Mouse (Mus musculus): Measurements from ENCODE around the gene Hist1h3d. TPM values are rescaled to one million over a fixed set of nuclear protein-coding genes. Genes with fewer than 3 reads are reported as not detected.
"Not testable (repeated sequence)": the region's sequence is repeated elsewhere in the genome, so short reads cannot be mapped to it uniquely, and the experiment has no call there.

Hist1h3d gene
- total RNA-seq, 2 experiments from 2014 or later = 118 to 131 TPM

DNA sequence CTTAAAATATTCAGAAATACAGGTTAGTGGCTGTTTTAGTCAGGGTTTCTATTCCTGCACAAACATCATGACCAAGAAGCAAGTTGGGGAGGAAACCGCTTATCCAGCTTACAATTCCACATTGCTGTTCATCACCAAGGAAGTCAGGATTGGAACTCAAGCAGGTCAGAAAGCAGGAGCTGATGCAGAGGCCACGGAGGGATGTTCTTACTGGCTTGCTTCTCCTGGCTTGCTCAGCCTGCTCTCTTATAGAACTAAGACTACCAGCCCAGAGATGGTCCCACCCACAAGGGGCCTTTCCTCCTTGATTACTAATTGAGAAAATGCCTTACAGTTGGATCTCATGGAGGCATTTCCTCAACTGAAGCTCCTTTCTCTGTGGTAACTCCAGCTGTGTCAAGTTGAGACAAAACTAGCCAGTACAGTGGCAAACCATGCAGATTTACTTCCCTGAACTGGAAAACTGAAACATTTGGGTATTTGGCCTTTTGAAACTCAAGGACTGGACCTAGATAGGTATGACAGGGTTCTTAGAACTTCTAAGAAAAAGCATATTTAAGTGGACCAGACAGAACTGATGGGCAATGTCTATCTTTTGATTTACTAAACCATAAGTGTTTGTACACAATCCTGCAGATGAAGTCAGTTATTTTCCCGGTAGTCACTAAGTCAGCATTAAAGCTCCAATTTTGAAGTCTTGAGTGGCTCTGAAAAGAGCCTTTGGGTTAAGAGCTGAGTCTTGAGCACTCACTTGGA is 33.2 kb upstream of the Hist1h3d start:
- ATAC-seq (replicated peaks; ENCODE audit: poor library complexity) = not testable (repeated sequence)

DNA sequence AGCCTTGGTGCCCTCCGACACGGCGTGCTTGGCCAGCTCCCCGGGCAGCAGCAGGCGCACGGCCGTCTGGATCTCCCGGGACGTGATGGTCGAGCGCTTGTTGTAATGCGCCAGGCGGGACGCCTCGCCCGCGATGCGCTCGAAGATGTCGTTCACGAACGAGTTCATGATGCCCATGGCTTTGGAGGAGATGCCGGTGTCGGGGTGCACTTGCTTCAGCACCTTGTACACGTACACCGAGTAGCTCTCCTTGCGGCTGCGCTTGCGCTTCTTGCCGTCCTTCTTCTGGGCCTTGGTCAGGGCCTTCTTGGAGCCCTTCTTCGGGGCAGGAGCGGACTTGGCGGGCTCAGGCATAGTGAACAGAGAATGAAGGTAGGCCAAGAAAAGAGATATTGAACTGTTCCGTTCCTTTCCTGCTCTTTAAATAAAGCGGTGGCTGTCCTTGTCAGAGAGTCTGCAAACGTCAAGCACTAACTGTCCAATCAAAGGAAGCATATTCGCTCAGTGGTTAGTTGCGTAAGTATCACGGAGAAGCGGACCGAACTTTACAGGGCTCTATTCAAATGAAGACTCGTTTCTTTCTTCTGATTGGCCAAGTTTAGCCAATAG is 32.5 kb upstream of the Hist1h3d start, which contains the start of gene Hist1h2bh:
Hist1h2bh (minus strand) TSS at position 394 of the 609 bp plus-strand sequence.
- peak; percentile 86 for ATAC-seq (replicated peaks; ENCODE audit: poor library complexity)

DNA sequence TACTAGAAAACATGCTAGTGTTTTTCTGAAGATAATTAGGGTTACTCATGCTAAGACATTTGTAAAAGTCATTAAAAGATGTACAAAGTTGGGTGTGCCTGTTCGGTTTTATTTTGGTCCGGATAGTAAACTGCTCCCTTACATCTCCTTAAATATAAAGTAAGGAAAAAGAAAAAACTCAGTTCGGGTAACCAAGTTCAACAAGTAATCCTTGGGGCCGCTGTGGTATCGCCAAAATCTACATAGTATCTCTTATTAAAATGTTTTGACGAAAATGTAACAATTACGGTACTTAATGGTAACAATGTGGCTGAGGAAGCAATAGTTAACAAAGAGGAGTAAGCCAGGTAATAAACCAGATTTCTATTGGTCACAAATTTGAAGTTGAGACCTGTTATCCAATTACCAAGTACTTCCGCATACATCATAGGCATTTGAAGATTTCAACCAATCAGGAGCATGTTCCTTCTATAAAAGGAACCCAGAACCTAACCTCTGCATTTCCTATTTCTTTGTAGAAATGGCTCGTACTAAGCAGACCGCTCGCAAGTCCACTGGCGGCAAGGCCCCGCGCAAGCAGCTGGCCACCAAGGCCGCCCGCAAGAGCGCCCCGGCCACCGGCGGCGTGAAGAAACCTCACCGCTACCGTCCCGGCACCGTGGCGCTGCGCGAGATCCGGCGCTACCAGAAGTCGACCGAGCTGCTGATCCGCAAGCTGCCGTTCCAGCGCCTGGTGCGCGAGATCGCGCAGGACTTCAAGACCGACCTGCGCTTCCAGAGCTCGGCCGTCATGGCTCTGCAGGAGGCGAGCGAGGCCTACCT is 31.4 kb upstream of the Hist1h3d start, which contains the start of gene Hist1h3f:
Hist1h3f (plus strand) TSS at position 88 of the 822 bp plus-strand sequence.
- peak; percentile 71 for ATAC-seq (replicated peaks; ENCODE audit: poor library complexity)

DNA sequence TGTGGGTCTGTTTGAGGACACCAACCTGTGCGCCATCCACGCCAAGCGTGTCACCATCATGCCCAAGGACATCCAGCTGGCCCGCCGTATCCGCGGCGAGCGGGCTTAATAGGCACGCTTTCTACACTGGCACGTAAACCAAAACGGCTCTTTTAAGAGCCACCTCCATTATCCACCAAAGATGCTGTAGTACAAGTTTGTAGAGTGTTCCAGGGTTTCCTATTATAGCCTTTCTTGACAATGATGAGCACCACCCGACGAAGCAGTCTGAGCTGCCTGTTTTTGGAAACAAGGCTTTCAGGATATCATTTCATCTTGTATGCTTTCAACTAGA is 30.8 kb upstream of the Hist1h3d start:
- ATAC-seq (replicated peaks; ENCODE audit: poor library complexity) = peak; percentile 27

DNA sequence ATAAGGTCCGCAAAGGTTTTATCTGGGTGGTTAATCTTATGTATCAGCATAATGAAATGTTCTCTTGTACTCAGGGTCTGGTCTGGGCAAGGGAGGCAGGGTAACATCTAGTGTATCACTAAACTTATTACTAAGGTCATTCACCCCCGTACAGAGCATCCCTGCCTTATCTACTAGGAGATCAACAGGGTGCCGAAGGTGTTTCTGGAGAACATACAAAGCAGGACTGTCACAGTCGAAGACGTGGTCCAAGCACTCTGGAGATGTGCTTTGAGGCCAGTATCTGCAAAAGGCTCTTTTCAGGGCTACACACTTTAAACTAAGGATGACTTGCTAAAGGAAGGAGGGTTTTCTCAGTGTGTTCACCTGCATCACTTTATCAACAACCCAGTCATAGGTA is 28.9 kb upstream of the Hist1h3d start:
- no peak for ATAC-seq (replicated peaks; ENCODE audit: poor library complexity)

DNA sequence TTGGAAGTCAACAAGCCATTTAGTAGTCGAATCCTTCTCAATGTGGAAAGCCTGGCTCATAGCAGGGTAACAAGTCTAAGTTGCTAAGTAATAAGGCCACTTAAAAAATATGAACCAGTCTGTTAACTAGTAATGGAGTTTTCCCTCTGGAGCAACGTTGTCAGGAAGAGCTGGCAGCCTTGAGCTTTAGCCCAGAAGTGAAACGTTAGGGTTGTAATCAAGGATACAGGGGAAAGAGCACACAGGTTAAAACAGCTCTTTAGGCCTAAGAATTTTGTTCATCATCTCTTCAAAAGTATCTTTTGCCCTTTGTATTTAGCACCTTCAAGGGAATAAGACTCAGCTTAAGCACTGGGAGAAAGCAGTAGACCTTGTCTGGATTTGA is 24.8 kb upstream of the Hist1h3d start:
- ATAC-seq (replicated peaks; ENCODE audit: poor library complexity) = no peak

DNA sequence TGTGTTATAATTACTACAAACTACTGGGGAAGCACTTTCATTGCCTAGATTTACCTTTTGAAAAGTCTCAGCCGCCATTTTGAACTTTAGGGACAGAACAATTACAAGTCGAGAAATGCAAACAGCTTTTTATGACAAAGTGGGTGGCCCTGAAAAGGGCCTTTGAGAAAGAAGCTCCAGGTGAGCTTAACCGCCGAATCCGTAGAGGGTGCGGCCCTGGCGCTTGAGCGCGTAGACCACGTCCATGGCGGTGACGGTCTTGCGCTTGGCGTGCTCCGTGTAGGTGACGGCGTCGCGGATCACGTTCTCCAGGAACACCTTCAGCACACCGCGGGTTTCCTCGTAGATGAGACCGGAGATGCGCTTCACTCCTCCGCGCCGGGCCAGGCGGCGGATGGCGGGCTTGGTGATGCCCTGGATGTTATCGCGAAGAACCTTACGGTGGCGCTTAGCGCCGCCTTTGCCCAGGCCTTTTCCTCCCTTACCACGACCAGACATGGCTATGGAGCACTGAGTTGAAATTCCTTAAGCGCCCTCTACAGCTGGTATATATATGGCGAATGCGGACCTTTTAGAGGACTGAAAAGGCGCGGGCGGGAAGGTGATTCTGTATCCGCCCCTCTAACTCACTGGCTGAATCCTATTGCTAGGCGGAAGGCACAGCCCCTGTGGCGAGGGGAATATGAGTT is 24.3 kb upstream of the Hist1h3d start, which contains the start of gene Hist1h4f:
Hist1h4f (minus strand) TSS at position 503 of the 689 bp plus-strand sequence.
- peak; percentile 56 for ATAC-seq (replicated peaks; ENCODE audit: poor library complexity)

DNA sequence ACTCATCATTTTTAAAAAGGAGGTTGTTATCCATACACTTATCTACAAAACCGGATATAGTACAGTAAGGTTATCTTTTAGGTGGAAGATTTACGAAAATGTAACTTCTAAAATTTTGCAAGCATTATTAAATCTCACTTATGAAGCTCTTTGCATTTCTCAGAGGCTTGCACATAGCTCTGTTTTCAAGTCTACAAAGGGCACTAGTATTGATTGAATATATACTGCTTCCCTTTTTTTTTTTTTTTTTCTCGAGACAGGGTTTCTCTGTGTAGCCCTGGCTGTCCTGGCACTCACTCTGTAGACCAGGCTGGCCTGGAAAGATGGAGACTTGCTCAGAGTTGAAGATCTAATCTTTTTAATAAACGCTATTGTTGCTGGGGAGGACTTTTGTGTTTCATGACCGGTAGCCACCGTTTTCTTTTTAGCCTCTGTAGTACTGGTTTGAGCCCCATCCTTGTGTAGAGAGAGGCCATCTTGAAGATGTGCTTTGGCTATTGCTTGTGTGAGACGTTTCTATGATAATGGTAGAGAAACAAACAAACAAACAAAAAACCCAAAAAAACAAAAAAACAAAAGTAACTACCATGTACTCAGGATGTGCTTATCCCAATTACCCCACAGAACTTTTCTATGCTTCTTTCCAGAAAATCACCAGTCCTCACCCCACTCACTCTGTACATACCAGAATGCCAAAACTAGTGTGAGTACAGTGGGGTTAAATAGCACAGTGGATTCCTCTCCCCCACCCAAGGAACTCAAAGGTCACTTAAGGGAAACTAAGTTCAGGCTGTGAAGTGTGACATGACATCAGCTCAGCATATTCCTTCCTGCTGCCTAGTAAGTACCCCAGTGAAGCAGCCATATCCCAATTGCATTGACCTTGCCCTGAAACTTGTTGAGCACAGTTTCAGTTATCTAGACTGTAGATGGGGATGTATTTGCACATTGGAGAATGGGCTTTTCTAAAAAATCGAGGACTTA is 23.3 kb upstream of the Hist1h3d start:
- ATAC-seq (replicated peaks; ENCODE audit: poor library complexity) = no peak

DNA sequence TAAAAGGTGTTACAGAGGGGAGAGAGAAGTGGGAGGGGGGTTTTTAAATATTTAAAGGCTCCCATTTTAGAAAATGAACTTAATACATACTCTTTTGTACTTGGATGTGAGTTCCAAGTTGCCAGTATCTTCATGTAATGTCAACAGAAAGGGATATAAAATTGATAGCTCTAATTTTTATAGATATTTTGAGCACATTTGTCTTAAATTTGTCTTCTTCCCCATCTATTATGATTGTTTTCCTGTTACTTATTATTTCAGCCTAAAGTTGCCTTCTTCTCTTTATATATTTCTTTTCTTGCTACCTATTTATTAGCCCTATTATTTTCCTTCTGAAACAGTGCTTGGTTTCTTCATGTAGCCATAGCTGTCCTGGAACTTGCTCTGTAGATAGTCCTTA is 22.6 kb upstream of the Hist1h3d start, which contains the start of gene Hist1h1d:
Hist1h1d (plus strand) TSS at position 301 of the 400 bp plus-strand sequence.
- ATAC-seq (replicated peaks; ENCODE audit: poor library complexity) = no peak

DNA sequence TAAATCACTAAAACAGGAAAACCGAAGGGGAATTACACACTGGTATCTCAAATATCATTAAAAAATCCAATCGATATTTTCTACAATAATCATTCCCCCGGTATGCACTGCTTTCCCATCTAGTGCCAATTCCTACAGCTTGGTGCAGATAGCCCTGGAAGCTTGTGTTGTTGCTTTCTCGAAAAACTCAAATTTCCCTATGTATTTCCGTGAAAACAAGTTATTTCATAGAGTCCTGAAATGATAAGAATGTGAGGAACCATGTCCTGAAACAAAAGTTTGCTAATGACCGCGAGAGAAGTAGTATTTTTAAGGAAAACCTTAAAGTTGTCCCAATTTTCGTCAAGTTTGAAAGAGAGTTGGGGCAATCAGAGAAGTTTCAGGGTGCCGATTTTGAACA is 21.2 kb upstream of the Hist1h3d start:
- ATAC-seq (replicated peaks; ENCODE audit: poor library complexity) = no peak

DNA sequence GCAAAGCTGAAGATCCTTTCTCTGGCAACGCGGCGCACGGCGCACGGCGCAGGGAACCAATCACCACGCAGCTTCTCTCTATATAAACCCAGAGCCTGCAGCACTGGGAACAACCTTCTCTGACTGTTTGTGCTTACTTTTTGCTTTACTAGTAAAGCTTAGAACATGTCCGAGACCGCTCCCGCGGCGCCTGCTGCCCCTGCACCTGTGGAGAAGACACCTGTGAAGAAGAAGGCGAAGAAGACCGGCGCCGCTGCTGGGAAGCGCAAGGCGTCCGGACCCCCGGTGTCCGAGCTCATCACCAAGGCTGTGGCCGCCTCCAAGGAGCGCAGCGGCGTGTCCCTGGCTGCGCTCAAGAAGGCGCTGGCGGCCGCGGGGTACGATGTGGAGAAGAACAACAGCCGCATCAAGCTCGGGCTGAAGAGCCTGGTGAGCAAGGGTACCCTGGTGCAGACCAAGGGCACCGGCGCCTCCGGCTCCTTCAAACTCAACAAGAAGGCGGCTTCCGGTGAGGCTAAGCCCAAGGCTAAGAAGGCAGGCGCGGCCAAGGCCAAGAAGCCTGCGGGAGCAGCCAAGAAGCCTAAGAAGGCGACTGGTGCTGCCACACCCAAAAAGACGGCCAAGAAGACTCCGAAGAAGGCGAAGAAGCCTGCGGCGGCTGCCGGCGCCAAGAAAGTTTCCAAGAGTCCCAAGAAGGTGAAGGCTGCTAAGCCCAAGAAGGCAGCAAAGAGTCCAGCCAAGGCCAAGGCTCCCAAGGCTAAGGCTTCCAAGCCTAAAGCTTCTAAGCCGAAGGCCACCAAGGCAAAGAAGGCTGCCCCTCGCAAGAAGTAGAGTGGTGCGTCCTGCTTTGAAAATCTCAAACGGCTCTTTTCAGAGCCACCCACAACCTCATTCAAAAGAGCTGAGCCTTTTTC is 20.4 kb upstream of the Hist1h3d start:
- ATAC-seq (replicated peaks; ENCODE audit: poor library complexity) = peak; percentile 57

DNA sequence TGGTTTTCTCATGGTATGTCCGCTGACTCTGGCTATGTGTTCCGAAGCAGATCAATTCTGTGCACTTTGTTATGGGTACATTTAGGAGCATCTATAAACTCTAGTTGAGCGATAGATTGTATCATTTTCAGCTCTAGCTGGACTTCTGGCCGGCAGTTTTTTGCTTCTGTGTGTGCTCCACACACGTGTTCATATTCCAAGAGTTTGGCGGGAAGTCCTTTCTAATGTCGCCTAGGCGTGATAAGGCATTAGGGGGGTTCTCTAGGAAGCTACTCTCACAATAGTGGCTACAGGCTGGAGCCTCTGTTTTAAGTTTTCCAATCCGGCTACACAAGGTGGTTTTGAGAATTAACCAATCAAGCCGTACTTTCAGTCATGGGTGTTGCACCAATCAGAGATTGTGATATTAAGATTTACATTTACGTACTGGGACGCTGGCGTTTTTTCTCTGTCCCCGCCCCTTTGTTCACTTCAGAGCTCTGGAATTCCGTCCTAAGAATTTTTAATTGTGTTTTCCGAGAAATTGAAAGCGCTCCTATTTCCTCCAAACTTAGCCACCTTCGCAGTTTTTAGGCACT is 19.6 kb upstream of the Hist1h3d start:
- peak; percentile 47 for ATAC-seq (replicated peaks; ENCODE audit: poor library complexity)

DNA sequence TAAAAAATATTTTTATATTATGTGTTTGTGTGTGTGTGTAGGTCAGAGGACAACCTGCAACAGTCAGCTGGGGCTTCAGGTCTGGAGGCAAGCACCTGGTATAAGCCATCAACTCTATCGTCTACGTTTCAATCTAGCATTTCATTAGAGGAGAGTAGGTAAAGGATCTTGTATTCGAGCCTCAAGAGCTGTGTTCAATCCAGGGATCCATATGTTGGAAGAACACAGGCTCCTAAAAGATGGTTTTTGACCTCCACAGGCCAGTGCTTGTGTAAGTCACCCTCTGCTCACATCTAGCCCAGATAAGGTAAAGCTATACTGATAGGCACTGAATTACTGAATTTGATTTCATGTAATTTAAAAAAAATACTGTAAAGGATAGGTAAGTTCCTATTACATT is 18.7 kb upstream of the Hist1h3d start:
- no peak for ATAC-seq (replicated peaks; ENCODE audit: poor library complexity)

DNA sequence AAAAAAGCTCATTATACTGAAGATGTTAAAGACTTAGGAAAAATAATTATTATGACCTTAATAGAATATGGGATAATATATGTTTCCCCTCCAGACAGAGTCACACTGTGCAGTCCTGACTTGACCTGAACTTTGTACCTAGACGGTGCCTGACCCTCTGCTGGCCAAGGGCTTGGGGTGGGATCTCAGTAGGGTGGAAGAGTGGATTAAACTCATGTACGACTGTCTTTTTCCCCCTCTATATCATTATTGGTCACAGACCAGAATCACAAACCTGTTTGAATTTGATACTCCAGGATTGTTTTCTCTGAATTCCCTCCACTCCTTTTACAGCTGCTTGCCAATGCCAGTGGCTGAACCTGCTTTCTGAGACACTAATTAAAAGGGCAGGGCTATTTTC is 14.9 kb upstream of the Hist1h3d start:
- not testable (repeated sequence) for ATAC-seq (replicated peaks; ENCODE audit: poor library complexity)

DNA sequence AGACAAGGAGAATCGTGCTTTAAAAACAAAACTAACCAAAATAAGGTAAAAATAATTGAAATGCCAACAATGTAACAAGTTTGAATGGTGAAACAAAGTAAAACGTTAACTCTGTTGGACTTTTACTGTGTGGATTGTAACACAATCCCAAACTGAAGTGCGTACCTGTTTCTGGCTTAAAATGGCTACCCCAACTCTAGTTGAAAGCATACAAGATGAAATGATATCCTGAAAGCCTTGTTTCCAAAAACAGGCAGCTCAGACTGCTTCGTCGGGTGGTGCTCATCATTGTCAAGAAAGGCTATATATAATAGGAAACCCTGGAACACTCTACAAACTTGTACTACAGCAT is 14.1 kb upstream of the Hist1h3d start:
- not testable (repeated sequence) for ATAC-seq (replicated peaks; ENCODE audit: poor library complexity)

DNA sequence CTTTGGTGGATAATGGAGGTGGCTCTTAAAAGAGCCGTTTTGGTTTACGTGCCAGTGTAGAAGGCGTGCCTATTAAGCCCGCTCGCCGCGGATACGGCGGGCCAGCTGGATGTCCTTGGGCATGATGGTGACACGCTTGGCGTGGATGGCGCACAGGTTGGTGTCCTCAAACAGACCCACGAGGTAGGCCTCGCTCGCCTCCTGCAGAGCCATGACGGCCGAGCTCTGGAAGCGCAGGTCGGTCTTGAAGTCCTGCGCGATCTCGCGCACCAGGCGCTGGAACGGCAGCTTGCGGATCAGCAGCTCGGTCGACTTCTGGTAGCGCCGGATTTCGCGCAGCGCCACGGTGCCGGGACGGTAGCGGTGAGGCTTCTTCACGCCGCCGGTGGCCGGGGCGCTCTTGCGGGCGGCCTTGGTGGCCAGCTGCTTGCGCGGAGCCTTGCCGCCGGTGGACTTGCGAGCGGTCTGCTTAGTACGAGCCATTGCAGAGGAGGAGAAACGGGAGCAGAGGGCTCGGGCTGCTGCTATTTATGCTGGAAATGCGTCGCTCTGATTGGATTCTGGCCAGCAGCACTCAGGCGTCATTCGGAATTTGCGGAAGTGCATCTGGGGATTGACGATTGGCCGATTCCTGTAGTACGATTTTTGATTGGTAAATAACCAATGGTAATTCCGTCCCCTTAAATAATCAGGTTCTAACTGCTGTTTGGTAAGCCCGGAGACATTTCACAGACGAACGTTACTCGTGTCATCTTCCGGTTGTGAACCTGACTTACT is 13.5 kb upstream of the Hist1h3d start, which contains the start of gene Hist1h3e:
Hist1h3e (minus strand) TSS at position 487 of the 777 bp plus-strand sequence.
- peak; percentile 85 for ATAC-seq (replicated peaks; ENCODE audit: poor library complexity)

DNA sequence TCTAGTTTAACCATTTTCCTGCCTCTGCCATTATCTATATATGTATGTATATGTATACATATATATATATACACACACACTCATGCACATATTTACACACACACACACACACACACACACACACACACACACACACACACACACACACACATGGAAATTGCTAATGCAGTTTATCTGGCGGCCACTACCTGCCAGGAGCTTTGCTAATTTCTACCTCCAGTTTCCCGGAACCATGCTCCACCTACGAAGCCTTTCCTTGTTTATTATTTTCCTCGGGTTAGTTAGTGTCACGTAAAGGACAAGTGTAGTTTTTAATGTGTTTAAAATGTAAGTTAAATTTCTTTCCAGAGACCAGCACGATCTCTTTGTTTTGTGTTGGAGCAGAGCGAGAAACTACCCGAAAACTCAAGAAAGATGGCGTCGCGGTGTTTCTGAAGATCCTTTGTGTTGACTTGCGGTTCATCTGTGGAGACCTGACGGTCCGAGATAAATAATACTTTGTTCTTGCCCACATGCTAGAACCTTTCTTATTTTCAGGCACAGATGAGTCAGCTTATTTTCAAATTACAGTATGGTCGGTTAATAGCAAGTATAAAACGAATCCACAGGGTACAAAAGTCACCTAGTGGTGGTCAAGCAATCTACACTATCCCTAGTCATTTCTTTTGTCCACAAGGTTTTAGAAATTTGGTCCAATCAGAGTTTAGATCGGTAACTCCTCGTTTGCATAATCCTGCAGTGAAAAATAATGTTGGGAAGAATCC is 12.7 kb upstream of the Hist1h3d start:
- peak; percentile 56 for ATAC-seq (replicated peaks; ENCODE audit: poor library complexity)
